Mouse (Mus musculus) heart, adult 2 months (tissue): ENCODE results near the gene Apba2.

Experiments used
- CTCF ChIP-seq: fragments of 200-600 bp; IDR thresholded peaks from 2 replicates; pipeline ENCODE4 v1.8.1; 2022; ENCODE audit warnings: antibody characterized with exemption, mild to moderate bottlenecking, moderate library complexity
- EP300 ChIP-seq: fragments of 200-500 bp; IDR thresholded peaks from 2 replicates; pipeline ENCODE4 v1.6.1; 2011; ENCODE audit warnings: low read depth, low read length, control low read depth; ENCODE audit not compliant: insufficient read depth
- POLR2A ChIP-seq: fragments of 200-500 bp; IDR thresholded peaks from 2 replicates; pipeline ENCODE4 v1.6.1; 2011; ENCODE audit warnings: mild to moderate bottlenecking, low read depth, low read length, control low read depth; ENCODE audit not compliant: insufficient read depth

DNA sequence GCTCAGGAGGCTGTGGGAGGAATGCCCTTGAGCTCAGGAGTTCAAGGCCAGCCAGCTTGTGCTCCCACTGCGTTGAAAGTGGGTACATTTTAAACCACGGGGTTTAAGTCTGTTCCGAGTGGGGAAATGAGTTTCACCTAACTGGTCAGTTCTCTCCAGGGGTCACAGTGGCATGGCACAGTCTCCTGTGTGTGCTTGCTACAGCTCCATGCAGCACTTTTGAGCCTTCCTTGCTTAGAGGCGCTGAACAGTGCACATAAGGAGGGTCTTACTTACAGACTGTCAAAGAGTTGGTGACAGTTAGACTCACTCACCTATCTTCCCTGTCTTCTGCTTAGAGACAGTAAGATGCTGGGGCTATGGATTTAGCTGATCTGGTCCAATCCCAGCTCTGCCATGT, 117.8 kb downstream of the Apba2 start:
- TF ChIP-seq CTCF, result no peak
- TF ChIP-seq POLR2A, result no peak
- no peak for TF ChIP-seq EP300
